Mouse (Mus musculus): ENCODE results near the gene Atl2.

Gene Atl2

DNA sequence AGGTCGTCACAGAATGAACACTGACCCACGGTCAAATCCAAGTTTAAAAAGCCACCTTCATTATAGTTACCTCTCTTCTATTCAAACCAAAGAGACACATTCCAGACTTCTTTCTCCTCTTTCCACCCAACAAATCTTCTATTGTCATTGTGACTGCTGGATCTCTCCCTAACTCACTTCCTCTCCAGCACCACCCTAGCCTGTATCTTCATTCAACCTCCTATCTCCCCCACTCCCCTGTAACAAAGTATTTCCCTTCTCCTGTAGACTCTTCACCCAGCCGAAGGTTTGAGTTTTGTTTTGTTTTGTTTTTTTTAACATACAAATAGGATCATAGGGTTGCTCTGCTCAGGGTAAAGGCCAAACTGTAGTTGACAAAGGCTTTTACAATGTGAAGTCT, 1.7 kb upstream of the Atl2 start:
- no peak for DNase-seq

DNA sequence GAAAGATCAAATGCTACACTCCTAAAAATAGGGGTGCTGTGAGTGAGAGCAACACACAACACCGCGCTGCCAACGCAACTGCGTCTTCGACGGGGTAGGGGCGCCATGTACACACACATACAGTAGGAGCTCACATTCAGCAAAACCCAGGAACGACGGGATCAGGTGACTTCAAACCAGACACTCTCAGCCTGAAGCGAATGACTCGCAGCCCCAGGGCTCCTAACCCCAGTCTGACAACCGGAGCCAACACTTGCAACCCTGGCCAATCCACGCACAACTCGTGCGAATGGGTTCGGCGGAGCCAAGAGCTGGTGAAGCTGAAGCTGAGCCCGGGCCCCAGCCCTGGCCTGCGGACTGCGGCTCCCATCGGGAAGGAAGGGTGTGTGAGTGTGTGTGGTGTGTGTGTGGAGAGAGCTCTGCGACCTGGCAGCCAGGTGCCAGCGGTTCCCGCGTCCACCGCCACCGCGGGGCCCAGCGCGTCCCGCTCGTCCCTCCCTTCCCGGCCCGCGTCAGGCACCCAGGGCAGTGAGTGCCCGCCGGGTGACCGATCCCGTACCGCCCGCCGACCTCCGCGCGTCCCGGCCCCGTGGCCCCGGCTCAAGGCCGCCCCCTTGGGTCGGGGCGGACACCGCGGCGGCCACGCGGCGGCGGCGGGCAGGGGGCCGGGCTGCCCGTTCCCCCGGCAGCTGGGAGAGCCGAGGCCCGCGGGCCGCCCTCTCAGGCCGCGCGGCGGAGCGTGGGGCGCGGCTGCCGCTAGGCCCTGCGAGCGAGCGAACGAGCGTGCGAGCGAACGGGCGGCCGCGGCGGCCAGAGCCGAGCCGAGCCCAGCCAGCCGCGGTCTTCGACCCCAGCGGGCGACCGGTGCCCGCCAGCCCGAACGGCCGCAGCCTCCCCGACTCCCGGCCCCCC, 696 bp downstream of the Atl2 start:
- peak; percentile 62 for DNase-seq

DNA sequence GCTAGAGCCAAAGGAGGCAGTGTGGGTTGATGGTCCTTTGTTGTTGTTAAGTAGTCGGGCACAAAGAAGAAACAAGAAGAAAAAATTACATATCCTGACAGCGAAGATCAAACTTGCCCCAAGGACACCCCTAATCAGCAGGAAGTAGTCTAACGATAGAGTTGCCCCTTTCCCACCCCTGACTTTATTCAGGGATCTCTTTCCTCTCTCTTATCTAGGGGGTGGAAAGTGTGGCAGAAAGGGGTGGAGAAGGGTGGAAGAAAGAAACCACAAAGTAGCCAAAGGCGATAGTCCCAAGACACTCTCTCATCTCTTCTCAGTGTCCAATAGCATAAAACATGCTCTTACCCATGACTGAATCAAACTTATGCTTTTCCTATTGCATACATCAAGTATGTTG, 1.9 kb downstream of the Atl2 start:
- no peak for DNase-seq

DNA sequence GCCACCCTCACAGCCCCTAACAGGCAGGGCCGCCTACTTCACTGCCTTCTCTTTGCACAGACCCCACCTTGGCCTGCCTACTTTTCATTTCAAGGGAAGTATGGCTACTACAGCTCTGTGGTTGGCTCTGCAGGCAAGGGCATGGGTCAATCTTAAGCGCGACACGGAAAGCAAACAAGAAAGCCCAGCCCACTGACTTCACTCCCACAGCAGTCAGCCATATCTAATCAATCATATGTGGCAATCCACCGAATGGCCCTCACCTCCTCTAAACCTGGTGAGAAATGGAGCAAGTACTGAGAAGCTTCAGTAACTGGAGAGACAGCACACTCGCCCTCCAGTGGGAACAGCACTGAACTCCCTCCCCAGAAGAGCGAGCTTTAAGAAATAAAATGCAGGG, 4.0 kb downstream of the Atl2 start:
- no peak for DNase-seq

DNA sequence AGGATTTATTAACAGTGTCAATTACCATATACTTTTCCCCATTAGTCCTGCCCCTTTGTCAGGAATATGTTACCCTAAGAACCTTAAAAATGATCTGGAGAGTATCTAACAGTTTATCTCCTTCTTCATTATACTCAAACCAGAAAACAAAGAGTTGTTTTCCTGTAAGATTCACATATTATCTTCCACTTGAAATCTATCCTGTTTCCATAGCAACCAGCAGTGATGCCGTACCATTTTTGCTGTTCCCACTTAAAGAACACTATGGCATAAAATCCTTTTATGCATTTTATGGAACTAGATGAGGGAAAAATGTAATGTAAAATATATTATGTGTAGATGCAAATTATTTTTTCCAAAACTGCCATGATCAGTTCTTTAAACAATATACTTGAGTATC, 8.0 kb downstream of the Atl2 start:
- no peak for DNase-seq

DNA sequence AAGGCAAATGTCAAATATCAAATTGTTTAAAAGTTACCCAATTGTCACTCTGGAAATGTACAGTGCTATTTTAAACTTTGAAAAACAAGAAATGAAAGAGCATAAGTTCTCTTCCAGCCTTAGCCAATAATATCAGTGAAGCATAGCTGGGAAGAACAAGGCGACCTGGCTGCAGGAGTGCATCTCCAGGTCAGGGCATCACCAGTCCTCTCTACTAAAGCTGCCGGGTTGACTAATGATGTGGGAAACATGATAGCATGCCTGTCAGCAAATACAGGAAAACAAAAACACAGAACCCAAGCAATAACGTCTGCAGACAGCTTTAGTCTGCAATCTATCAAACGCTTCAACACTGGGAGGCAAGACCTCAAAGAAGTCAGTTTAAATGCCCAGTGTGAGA, 12.7 kb downstream of the Atl2 start:
- no peak for DNase-seq

DNA sequence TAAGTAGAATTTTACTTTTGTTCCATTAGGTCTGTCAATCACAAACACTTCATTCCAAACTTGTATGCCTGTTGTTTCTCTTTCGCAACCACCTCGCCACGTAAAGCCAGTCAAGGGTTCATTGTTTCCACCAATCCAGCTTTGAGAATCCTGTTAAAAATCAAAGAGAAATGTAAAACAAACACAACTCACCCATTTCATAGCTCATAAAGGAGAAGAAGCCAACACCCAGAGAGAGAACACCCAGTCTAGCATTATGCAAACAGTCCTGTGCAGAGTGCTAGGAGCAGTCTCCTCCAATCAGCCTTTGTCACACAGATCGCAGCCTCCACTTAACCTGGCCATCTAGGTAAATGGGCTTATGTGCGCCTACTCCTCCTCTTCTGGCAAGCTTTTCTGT, 30.9 kb downstream of the Atl2 start:
- no peak for DNase-seq

DNA sequence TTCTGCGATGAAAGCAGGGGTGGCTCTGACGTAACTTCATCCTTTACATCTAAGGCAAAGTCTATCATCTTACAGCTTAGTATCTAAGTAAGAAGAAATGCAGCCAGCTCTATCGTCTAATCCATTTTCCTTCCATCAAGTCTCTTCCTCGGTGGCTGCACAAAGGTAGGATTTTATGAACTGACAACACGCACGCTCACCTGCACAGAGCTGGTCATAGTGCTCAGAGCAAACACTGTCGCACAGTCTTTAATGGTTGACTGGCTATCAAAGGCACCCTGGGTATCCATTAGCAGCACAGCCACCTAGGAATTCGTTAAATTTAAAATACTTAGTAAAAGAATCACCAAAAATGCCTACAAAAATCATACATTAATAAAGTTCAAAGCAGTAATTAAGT, 31.4 kb downstream of the Atl2 start:
- no peak for DNase-seq

DNA sequence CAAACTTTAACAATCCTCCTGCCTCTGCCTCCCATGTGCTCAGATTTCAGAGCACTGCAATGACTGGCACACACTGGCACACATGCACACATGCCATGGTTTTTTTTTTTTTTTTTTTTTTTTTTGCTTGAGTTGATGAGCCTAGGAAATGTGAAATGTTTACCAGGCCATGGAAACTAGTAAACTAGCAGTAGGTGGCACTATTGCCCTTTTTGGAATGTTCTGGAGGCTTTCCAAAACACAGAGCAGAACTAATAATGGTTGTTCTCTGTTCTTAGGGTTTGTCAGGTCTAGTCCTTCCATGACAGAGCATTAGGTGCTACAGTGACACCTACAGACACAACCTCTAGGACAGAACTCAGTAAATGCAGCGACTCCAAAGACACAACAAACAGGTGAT, 33.9 kb downstream of the Atl2 start:
- no peak for DNase-seq

DNA sequence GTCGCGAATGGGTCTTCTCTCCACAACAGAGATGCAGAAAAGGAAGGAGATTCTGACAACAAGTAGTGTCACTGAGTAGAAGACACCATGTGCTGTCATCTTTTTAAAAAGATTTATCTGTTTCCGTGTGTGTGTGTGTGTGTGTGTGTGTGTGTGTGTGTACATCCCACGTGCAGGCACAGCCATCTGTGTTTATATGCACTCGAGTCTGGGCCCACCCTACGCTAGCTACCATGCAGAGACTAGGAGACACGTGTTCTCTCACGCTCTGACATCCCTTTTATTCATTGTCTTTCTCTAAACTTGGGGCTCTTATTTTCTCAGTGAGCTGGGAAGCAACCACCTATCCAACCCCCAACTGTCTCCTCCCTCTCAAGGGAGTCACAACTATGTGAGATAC, 40.4 kb downstream of the Atl2 start:
- DNase-seq: peak; percentile 66

DNA sequence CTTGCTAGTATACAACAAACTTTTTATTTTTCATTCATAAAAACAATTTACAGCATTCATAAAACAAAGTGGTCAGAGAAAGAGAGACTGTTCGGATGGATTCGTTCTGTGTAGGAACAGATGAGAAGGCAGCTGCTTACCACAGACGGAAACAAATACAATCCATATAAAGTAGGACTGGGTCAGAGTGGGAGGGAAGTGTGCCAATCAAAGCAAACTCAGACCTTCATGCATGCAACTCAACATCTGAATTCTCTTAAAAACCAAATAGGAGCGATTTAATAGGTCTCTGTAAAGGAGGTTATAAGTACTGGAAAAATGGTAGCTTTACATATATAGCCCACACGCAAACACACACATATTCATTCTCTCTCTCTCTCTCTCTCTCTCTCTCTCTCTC, 47.5 kb downstream of the Atl2 start:
- DNase-seq: no peak

DNA sequence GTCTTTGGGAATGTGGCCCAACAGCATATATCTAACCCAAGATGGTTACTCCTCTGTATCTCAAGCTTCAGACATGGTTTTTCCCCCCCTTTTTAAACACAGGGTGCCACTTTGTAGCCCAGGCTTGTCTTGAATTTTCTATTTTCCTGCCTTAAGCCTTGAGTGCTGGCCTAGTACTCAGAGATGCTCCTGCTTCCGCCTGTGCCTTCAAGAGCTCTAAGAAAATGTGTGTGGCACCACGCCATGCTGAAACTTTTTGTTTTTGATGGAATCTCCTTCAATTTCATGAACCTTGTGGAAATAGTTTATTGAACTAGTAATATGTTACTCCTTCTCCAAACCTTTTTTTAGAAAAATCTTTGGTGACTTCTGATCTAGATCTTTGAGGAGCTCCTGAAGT, 49.7 kb downstream of the Atl2 start:
- no peak for DNase-seq

DNA sequence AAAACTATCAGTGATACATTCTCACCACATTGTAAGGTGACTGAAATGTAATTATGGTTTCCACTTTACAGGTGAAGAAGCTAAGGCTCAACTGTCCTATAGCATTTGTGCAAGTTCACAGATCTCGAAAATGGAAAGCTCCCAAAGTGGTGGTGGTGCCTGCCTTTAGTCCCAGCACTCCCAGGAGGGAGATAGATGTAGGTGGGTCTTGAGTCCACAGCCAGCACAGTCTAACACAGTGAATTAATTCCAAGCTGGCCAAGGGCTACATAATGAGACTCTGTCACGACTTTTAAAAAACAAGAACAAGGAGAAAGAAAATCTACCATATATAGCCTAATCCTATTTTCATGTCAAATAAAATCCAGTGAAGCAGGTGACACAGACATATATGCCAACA, 50.2 kb downstream of the Atl2 start:
- DNase-seq: no peak

DNA sequence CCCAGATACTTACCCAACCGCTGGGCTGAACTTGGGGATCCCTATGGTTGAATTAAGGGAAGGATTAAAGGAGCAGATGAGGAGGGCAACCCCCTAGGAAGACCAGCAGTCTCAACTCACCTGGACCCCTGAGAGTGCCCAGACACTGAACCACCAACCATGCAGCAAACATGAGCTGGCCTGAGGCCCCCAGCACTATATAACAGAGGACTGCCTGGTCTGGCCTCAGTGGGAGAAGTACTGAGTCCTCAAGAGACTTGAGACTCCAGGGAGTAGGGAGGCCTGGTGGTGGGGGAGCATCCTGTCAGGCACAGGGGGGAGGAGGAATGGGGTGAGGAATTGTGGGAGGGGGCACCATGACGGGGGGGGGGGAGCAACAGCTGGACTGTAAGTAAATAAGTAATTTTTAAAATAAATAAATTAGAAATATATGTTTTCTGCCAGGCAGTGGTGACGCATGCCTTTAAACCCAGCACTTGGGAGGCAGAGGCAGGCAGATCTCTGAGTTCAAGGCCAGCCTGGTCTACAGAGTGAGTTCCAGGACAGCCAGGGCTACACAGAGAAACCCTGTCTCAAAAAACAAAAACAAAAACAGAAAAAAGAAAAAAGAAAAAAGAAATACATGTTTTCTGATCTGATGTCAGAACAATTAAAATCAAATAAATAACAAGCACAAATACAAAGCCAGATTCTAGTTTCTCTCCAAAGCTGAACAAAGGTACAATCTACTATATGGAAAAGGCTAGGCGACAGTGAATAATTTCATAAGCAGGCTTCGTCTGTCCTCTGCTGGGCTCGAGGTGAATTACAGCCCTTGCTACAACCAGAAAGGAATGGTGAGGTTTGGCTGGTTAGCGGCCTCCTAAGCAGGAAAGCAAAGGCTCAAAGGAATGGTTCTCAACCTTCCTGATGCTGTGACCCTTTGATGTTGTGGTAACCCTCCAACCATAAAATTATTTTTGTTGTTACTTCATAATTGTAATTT, 55.4 kb downstream of the Atl2 start:
- peak; percentile 61 for DNase-seq

DNA sequence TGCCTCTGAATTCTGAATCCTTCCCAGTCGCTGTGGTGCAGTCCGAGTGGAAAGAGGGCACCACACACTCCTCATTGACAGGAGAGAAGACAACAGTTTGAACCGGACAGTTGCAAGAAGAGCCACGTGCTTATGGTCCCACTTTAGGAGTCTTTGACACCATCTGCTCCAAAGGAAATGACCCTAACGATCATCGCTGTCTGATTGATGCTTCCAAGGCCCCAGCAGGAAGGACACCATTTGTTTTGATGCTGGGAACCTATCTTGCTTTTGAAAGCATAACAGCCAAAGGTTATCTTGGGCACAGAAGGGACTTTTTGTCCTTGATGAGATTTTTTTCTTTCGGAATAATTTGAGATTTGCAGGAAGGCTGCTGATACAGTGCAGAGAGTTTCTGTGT, 58.9 kb downstream of the Atl2 start:
- DNase-seq: no peak

DNA sequence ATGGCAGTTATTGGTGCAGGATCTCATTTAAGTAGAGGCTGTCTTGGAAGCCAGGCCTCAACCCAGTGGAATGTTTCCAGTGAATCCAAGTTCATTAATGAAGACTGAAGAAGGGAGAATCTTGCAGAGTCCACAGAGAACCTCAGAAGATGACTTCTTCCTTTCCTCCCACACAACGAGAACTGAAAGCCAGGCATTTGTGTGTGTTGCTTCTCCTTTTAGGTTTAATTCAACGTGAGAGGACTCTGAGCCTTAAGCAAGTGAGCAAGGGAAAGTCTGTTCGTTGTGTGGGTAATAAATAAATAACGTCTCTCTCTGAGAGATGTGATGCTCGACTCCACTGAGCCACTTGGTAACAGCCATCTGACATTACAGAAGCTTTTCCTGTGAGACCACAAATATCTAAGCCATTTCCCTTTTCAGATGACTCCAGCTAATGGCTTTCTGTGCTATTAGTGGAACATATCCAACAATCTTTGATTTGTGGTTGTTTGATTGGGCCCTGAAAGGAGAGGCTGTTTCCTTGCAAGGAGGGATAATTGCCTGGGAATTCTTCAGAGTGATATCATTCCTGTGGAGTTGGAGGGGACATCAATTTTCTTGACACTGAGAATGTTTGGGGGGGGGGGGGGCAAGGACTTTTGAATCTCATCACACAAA, 60.1 kb downstream of the Atl2 start:
- no peak for DNase-seq

DNA sequence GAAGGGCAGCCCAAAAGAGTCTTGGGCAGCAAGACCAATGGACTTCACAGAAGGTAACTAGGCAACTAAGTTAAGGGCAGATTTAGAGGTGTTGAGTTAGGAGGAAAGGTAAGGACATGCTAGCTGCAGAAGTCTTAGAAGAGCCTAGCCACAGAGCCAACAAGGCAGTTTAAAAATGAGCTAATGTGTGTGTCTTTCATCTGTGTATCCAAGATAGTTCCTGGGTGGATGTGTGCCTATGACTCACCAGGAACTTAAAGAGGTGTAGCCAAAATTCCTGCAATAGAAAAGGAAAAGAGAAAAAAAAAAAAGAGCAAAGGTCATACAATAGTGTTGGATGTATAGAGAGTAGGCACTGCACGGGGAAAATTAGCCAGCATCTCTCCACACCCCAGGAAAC, 63.6 kb downstream of the Atl2 start:
- DNase-seq: no peak

DNA sequence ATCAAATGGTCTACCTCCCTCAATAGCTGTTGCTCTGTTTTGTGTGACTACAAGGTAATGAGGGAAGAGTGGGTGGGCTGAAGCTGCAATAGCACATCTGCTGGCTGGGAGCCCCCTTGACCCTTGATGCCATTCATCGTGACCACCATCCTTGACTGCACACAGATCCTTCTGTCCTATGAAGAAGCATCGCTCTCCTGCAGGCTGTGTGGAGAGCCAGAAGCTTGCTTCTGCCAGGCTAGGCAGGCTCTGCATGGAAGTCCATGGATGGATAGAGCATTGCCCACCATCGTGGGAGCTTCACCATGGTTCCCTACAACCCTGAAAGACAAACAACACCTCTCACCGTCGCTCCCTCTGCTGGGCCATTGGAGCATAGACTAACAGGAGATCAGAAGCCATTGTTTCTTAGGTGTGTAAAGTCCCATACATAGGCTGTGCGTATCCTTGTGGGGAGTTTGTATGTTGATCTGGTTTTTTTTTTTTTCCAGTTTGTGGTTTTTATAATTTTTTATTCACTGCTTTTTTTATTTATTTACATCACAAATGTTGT, 69.4 kb downstream of the Atl2 start:
- DNase-seq: no peak

DNA sequence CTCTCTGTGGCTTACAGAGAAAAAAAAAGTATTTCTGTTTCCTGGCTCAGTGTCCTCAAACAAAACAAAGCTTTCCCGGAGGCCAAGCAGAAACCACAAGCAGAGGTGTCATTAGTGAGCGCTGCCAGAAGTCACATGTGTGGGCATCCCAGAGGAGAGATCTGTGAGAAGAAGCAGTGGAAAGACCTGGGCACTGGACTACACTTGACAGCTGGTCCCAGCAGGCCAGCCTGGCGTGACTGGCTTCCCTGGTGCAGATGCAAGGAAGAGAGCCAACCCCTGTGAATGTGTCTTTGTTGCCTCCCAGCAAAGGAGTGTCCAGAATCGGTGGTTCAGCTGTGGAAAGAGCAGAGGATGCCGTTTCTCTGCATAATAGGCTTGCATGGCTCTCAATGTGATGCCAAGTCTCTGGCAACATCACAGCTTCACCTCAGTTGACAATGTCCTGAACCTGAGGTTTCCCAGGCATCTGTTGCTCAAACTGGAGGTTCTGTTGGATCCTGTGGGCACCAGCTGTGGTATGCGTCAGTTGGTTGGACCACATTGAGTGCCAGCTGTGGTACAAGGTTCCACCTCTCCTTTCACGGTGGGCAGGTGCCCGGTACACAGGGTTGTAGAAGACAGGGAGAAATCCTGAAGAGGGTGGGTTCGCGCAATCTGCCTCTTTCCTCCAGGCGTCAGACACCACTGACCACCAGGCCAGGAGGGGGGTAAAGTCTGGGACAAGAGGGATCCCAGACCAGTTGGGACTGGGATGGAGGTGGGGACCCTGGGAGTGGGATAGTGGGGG, 70.5 kb downstream of the Atl2 start:
- DNase-seq: peak; percentile 17

DNA sequence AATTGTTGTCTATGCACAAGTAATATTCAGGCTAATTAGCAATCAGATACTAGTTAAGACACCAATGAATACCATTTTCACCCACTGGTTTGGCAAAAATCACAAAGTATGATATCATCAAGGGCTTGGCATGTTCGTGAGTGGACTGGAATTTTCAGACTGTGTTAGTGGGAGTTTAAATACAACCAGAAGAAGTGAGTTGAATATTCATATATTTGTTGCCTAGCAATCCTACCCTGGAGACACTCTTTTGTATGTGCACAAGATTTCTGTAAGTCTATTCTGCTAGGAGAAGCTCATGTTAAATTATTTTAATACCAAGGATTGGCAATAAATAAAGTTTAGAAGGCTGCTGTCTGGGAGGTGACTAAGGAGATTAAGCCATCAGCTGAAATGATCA, 71.5 kb downstream of the Atl2 start:
- DNase-seq: no peak

DNA sequence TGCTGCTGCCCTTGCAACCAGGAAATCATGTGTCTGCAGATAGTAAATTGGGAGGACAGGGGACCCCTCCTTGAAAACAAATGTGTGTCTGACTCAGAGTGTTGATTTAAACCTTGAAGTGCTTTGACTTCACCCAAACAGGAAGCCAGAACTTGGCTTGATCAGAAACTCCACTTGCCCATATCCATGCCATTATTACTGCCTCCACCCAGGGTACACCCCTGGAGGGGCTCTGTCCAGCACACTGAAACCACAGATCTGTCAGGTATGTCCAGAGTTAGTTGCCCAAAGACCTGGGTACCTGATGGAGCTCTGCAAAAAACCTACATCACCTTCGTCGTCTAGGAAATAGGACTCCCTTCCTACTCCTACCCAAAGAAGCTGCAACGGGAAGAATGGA, 77.0 kb downstream of the Atl2 start:
- no peak for DNase-seq

DNA sequence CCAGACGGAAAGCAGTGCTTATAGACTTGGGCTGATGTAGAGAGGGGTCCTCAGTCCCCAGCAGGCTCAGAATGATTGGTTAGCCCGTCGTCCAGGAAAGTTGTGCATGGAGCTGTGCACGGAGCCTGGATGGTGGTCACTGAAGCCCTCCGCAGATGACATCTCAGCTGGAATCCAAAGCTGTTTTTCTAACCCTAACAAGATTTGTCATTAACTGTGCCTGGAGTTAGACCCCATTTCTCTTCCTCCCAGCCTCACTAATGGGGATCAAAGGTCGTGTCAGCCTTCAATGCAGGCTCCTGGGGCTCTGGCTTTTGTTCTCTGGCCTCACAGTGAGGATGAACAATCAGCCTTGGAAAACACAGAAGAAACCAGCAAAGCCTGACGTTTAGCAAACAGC, 77.9 kb downstream of the Atl2 start:
- no peak for DNase-seq

Measured in layer of hippocampus, adult 9-11 months (tissue).